Mouse (Mus musculus) heart, embryonic 15.5 days (tissue): ENCODE data around the gene Armc5. TPM values are rescaled to one million over a fixed set of nuclear protein-coding genes. Genes with fewer than 3 reads are reported as not detected.

Experiments
- ATAC-seq: fragments of 200-750 bp; cut with Nextera tagmentation; replicated peaks from 2 replicates; pipeline ENCODE4 v1.8.0; 2017; ENCODE audit warnings: low read depth, moderate TSS enrichment; ENCODE audit not compliant: insufficient number of reproducible peaks, insufficient read depth, low FRiP score
- H3K27ac ChIP-seq: fragments of 300-500 bp; sonication (generic); 2 replicates; pipeline ENCODE4 v1.5.1; 2015; ENCODE audit warnings: mild to moderate bottlenecking, inconsistent platforms
- H3K27me3 ChIP-seq: fragments of 300-500 bp; sonication (generic); 2 replicates; pipeline ENCODE4 v1.6.1; 2015; ENCODE audit warnings: inconsistent platforms
- H3K36me3 ChIP-seq: fragments of 300-500 bp; sonication (generic); 2 replicates; pipeline ENCODE4 v1.6.1; 2015; ENCODE audit warnings: mild to moderate bottlenecking, inconsistent platforms
- H3K4me1 ChIP-seq: fragments of 300-500 bp; sonication (generic); replicated peaks from 2 replicates; pipeline ENCODE4 v1.6.1; 2015; ENCODE audit warnings: inconsistent platforms
- H3K4me2 ChIP-seq: fragments of 300-500 bp; sonication (generic); 2 replicates; pipeline ENCODE4 v1.6.1; 2015; ENCODE audit warnings: inconsistent platforms, mild to moderate bottlenecking, moderate library complexity
- H3K4me3 ChIP-seq: fragments of 300-500 bp; sonication (generic); 2 replicates; pipeline ENCODE4 v1.5.1; 2015; ENCODE audit warnings: mild to moderate bottlenecking, inconsistent platforms
- H3K9ac ChIP-seq: fragments of 300-500 bp; sonication (generic); 2 replicates; pipeline ENCODE4 v1.6.1; 2015; ENCODE audit warnings: mild to moderate bottlenecking, inconsistent platforms
- H3K9me3 ChIP-seq: fragments of 300-500 bp; sonication (generic); replicated peaks from 2 replicates; pipeline ENCODE4 v1.6.1; 2016; ENCODE audit warnings: inconsistent platforms
- WGBS: fragments of 180-500 bp; shearing (Covaris S2); methylation state at CpG from one replicate; pipeline ENCODE4 v1.1.7; 2015; ENCODE audit warnings: mixed read lengths; 5-methylcytosine and 5-hydroxymethylcytosine counted together
- polyA plus RNA-seq: library from polyadenylated mRNA; unstranded; fragments of >200 nt; fragmentation: Nextera tagmentation; extraction: Ambion mirVana; gene quantifications from 2 replicates; pipeline ENCODE4 v1.2.1, GENCODE M21; 2015

The Armc5 gene
- polyA plus RNA-seq, 1 experiment from 2014 or later, result 11.5 TPM

DNA sequence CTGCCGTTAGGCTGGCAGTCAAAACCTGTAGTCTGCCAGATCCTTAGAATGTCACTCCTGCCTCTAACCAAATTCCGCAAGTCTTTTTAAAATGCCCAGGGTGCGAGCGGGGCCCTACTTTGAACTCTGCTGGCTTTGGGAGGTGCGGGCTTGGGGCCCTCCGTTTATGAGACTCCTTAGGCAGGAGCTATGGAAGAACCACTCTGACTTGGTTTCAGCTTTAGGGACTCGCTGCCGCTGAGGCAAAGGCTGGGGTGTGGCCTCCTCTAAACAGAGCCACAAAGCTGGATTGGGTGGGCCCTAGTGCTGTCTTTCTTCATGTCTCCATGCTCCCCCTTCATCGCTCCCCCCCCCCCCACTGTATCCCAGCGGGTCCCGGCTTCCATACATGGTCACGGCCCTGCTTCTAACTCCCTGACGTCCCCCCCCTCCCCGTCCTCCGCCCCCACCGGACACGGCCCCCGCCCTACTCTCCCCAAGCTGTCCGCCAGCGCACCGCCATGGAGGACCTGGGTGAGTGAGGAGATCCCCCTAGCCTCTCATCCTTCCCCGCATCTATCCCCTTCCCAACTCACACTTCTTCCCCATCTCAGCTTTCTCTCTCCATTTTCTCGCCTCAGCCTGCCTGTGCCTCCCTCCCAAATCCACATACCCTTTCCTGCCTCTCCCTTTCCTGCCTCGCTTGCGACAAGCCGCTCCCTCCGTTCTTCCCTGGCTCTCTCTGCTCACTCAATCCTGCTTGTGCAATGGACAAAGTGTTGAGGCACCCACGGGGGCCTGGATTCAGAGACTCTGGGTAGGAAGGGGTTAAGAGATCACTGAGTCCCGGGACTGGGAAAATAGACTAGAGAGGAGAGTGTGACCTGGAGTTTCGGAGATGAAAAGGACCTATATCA is 9.6 kb downstream of the Armc5 start, which contains the start of gene Tgfb1i1:
Tgfb1i1 (plus strand) TSS at position 317 of the 896 bp plus-strand sequence.
- H3K9me3 ChIP-seq, result no peaks in the 10 kb centered on the region
- 3% methylated on average over 30 of the region's 30 CpGs for WGBS
- H3K27ac ChIP-seq, result peak within 1 kb of the TSS; percentile 97
- H3K36me3 ChIP-seq, result peaks cover 47% of the 10 kb centered on the region
- H3K9ac ChIP-seq, result peak within 1 kb of the TSS; percentile 73
- ATAC-seq, result peak; percentile 86
- H3K4me2 ChIP-seq, result peak within 1 kb of the TSS; percentile 77
- peaks cover 37% of the 10 kb centered on the region for H3K4me1 ChIP-seq
- peak within 1 kb of the TSS; percentile 67 for H3K4me3 ChIP-seq
- H3K27me3 ChIP-seq, result no peaks in the 10 kb centered on the region

DNA sequence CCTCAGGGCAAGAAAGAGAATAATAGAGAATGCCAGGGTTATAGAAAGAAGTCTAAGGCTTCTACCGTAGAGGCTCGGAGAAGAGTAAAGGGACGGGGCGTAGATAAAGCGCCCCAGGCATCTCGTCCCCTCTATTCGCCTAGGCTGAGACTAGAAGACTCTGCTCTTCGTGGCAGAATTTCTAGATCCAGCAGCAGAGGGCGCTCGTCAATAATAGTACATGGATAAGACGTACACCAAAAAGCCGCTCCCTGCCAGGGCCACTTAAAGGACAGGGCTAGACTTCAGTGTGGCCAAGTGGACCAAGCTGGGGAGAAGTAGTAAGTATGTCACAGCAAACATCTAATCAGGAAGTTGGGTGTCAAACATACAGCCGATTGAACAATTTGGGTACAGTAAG is 10.3 kb downstream of the Armc5 start:
- Histone ChIP-seq H3K9me3 (no peaks in the 10 kb centered on the region), H3K36me3 (peaks cover 54% of the 10 kb centered on the region), H3K9ac (peak overlapping the region; percentile 73), H3K27me3 (no peaks in the 10 kb centered on the region), H3K4me1 (peaks cover 43% of the 10 kb centered on the region), H3K4me3 (peak overlapping the region; percentile 67), H3K27ac (peak overlapping the region; percentile 97), H3K4me2 (peak overlapping the region; percentile 77)
- ATAC-seq, result peak; percentile 67
- 2% methylated on average over 13 of the region's 13 CpGs for WGBS

DNA sequence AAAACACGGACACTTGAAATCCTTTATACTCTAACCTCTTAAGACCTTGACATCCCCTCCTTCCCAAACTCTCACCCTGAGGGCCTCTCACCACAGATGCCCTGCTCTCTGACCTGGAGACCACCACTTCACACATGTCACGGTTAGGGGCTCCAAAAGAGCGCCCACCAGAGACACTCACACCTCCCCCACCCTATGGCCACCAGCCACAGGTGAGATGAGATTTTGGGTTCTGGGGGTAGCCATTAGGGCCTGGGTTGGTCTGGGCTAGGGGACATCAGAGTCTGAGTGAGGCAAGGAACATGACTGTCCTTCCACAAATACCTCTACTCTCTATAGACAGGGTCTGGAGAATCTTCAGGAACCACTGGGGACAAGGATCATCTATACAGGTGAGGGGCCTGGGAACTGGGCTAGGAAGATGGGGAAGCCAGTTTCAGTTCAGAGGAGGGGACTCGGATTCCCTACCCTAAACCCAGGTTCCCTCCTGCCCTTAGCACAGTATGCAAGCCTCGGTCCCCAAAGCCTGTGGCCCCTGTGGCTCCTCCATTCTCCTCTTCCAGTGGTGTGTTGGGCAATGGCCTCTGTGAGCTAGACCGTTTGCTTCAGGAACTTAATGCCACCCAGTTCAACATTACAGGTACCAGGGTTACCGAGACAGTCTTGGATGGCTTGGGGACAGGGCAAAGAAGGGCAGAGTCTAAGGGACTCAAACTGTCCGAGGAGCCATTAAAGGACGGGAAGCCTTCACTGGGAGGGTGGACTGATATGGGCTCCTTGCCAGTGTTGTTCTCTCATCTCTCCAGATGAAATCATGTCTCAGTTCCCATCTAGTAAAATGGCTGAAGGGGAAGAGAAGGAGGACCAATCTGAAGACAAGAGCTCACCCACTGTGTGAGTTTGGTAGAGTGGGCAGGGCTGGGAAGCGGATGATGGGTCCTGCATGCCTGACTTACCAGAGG is 11.2 kb downstream of the Armc5 start:
- Histone ChIP-seq H3K27ac (no peak overlapping the region), H3K27me3 (no peaks in the 10 kb centered on the region), H3K36me3 (peaks cover 55% of the 10 kb centered on the region), H3K4me2 (peak overlapping the region; percentile 77), H3K9me3 (no peaks in the 10 kb centered on the region), H3K4me3 (peak overlapping the region; percentile 67), H3K4me1 (peaks cover 47% of the 10 kb centered on the region), H3K9ac (peak overlapping the region; percentile 73)
- 70% methylated on average over 10 of the region's 10 CpGs for WGBS
- ATAC-seq, result no peak

DNA sequence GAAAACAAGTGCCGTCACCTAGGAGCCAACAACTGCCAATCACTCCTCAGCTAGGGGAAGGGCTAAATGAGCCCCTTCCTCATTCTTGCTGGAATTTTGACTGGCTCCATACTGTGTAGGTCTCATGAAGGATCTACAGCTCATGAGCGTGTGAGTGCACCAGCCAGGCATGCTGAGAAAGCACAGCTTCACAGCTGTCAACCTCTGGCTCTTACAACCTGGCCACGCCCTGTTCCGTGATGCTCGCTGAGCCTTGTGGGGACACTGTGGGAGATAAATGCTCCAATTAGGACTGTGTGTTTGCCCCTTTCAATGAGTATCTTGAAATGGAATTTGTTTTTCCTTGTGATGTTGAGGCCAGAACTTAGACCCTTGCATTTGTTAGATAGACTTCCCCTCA is 12.9 kb downstream of the Armc5 start:
- no peak overlapping the region for H3K9ac ChIP-seq
- peaks cover 51% of the 10 kb centered on the region for H3K36me3 ChIP-seq
- WGBS, result 84% methylated on average over 5 of the region's 5 CpGs
- no peaks in the 10 kb centered on the region for H3K27me3 ChIP-seq
- peaks cover 47% of the 10 kb centered on the region for H3K4me1 ChIP-seq
- no peak overlapping the region for H3K27ac ChIP-seq
- H3K4me3 ChIP-seq, result no peak overlapping the region
- no peaks in the 10 kb centered on the region for H3K9me3 ChIP-seq
- ATAC-seq, result no peak
- H3K4me2 ChIP-seq, result no peak overlapping the region

DNA sequence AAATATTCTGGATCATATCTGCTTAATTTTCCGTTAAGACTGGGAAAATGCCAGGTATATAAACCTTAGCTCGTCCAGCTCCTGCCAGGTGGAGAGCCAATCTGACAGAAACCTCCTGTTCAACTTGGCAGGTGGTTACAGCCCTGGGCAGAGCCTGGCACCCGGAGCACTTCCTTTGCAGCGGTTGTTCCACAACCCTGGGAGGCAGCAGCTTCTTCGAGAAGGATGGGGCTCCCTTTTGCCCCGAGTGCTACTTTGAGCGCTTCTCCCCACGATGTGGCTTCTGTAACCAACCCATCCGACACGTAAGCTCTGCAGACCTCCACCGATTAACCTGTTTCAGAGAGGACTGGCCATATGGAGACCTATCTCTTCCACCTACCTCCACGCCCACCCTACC is 14.8 kb downstream of the Armc5 start:
- 66% methylated on average over 12 of the region's 12 CpGs for WGBS
- H3K9ac ChIP-seq, result no peak overlapping the region
- no peak overlapping the region for H3K27ac ChIP-seq
- peaks cover 41% of the 10 kb centered on the region for H3K4me1 ChIP-seq
- H3K4me3 ChIP-seq, result no peak overlapping the region
- peaks cover 51% of the 10 kb centered on the region for H3K36me3 ChIP-seq
- no peak overlapping the region for H3K4me2 ChIP-seq
- no peaks in the 10 kb centered on the region for H3K9me3 ChIP-seq
- H3K27me3 ChIP-seq, result no peaks in the 10 kb centered on the region
- no peak for ATAC-seq

DNA sequence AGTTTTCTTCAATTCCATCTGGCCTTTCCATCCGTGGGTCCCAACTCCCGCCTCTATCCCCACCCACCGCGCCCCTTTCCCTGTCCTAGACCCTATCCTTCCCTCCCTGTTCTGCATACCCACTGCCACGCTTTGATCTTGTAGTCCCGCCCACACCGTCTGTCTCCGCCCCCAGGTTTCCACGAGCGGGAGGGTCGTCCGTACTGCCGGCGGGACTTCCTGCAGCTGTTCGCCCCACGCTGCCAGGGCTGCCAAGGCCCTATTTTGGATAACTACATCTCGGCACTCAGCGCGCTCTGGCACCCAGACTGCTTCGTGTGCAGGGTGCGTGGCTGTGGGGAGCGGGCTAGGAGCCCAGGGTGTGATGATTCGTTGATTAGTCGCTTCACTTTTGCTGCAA is 15.5 kb downstream of the Armc5 start:
- peaks cover 47% of the 10 kb centered on the region for H3K4me1 ChIP-seq
- peaks cover 51% of the 10 kb centered on the region for H3K36me3 ChIP-seq
- no peak overlapping the region for H3K4me3 ChIP-seq
- no peak overlapping the region for H3K9ac ChIP-seq
- 39% methylated on average over 24 of the region's 24 CpGs for WGBS
- H3K4me2 ChIP-seq, result peak overlapping the region; percentile 27; the same call in 1 of the 2 replicates
- no peaks in the 10 kb centered on the region for H3K9me3 ChIP-seq
- no peak for ATAC-seq
- H3K27ac ChIP-seq, result no peak overlapping the region
- no peaks in the 10 kb centered on the region for H3K27me3 ChIP-seq

GRCm38 (mm10) chr7:128254978-128255377 is 17.8 kb downstream of the Armc5 start:
- Histone ChIP-seq H3K36me3 (peaks cover 39% of the 10 kb centered on the region), H3K4me3 (no peak overlapping the region), H3K9ac (no peak overlapping the region), H3K4me1 (peaks cover 28% of the 10 kb centered on the region), H3K9me3 (no peaks in the 10 kb centered on the region), H3K27me3 (no peaks in the 10 kb centered on the region), H3K4me2 (no peak overlapping the region), H3K27ac (no peak overlapping the region)
- WGBS, result 60% methylated on average over 2 of the region's 2 CpGs
- no peak for ATAC-seq

GRCm38 (mm10) chr7:128255757-128256156 is 18.6 kb downstream of the Armc5 start:
- Histone ChIP-seq H3K4me3 (no peak overlapping the region), H3K27me3 (no peaks in the 10 kb centered on the region), H3K9ac (no peak overlapping the region), H3K27ac (no peak overlapping the region), H3K36me3 (peaks cover 31% of the 10 kb centered on the region), H3K4me1 (peaks cover 24% of the 10 kb centered on the region), H3K4me2 (no peak overlapping the region), H3K9me3 (no peaks in the 10 kb centered on the region)
- whole genome bisulfite sequencing, result 85% methylated on average over 5 of the region's 5 CpGs
- no peak for ATAC-seq

DNA sequence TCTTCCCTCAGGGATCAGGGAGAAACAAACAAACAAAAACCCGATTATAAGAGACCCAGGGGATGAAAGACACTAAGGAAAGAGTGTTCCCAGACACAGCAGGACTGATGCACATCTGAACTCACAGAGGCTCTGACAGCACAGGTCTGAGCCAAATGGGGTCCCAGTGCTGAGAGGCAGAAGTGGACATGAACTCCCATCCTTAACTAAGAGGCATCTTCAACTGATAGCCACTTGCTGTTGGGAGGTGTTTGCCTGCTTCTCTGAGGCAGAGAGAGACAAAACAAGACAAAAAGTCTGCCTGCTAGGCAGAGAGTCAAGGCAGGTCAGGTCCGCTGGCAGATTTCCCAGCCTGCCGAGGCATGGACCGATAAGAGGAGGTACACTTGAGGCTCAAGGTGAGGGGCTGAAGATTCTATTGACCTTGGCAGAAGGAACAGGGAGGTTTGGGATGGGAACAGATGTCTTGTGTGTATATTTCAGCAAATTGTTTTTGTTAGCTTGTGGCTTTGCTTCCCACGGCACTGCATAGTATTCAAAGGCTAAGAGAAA is 19.7 kb downstream of the Armc5 start:
- Histone ChIP-seq H3K4me2 (peak overlapping the region; percentile 36; the same call in 1 of the 2 replicates), H3K4me1 (peaks cover 20% of the 10 kb centered on the region), H3K9me3 (no peaks in the 10 kb centered on the region), H3K27ac (peak overlapping the region; percentile 32; the same call in 1 of the 2 replicates), H3K27me3 (no peaks in the 10 kb centered on the region), H3K36me3 (peaks cover 23% of the 10 kb centered on the region), H3K9ac (no peak overlapping the region), H3K4me3 (no peak overlapping the region)
- ATAC-seq, result no peak; the same call in 1 of the 2 replicates
- 18% methylated on average over 5 of the region's 5 CpGs for WGBS

- no peak within 1 kb of the TSS for H3K4me3 ChIP-seq
- no peaks in the 10 kb centered on the region for H3K27me3 ChIP-seq
- H3K4me2 ChIP-seq, result no peak within 1 kb of the TSS
- H3K36me3 ChIP-seq, result no peaks in the 10 kb centered on the region
- whole genome bisulfite sequencing, result 79% methylated on average over 6 of the region's 6 CpGs
- H3K9ac ChIP-seq, result no peak within 1 kb of the TSS
- ATAC-seq, result no peak
- peaks cover 4% of the 10 kb centered on the region for H3K4me1 ChIP-seq
- no peak within 1 kb of the TSS for H3K27ac ChIP-seq
- H3K9me3 ChIP-seq, result no peaks in the 10 kb centered on the region
These were observed 28.3 kb downstream of the Armc5 start, which contains the start of gene Slc5a2 for GRCm38 (mm10) chr7:128265411-128265810. Gene Slc5a2 (plus strand): TSS chr7:128265657.

- Histone ChIP-seq H3K4me3 (no peak overlapping the region), H3K9me3 (no peaks in the 10 kb centered on the region), H3K4me2 (no peak overlapping the region), H3K9ac (no peak overlapping the region), H3K27me3 (no peaks in the 10 kb centered on the region), H3K36me3 (no peaks in the 10 kb centered on the region), H3K4me1 (peaks cover 6% of the 10 kb centered on the region), H3K27ac (no peak overlapping the region)
- no peak for ATAC-seq
- 72% methylated on average over 5 of the region's 5 CpGs for whole genome bisulfite sequencing
These were observed 28.9 kb downstream of the Armc5 start for GRCm38 (mm10) chr7:128266056-128266455.
